Mouse (Mus musculus) kidney, postnatal 36 days (tissue): ENCODE data around the gene Micall1.

Source experiments
- DNase-seq, 2 experiments: peaks; one replicate each; pipeline ENCODE4 v3.0.0; 2021 to 2022; ENCODE audit warnings: mixed read lengths in 2 of 2

The Micall1 gene

GRCm38 (mm10) chr15:79131442-79131841, 22.7 kb downstream of the Micall1 start:
- peak; percentile 92 to 96 for DNase-seq

- DNase-seq = peak; percentile 49
Observed at GRCm38 (mm10) chr15:79133191-79133661, 24.5 kb downstream of the Micall1 start.

GRCm38 (mm10) chr15:79134496-79135270, 26.0 kb downstream of the Micall1 start:
- DNase-seq = peak in 1 of 2 experiments; percentile 33

DNA sequence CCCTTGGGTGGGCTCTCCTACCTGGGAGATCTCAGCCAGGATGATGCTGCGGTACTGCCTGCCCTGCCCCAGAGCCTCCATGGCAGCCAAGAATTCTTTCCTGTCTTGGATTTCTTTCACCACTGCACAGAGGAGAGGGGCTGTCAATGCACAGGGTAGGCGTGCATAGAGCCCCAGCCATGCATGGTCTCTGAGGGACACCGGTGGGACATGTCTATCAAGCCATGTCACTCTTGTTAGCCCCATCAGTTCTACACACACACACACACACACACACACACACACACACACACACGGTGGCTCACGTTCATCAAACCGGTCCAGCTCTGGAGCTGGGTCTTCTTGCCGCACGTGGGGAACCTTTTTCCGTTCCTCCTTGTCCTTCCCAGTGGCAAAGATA, 26.6 kb downstream of the Micall1 start:
- DNase-seq = no peak

DNA sequence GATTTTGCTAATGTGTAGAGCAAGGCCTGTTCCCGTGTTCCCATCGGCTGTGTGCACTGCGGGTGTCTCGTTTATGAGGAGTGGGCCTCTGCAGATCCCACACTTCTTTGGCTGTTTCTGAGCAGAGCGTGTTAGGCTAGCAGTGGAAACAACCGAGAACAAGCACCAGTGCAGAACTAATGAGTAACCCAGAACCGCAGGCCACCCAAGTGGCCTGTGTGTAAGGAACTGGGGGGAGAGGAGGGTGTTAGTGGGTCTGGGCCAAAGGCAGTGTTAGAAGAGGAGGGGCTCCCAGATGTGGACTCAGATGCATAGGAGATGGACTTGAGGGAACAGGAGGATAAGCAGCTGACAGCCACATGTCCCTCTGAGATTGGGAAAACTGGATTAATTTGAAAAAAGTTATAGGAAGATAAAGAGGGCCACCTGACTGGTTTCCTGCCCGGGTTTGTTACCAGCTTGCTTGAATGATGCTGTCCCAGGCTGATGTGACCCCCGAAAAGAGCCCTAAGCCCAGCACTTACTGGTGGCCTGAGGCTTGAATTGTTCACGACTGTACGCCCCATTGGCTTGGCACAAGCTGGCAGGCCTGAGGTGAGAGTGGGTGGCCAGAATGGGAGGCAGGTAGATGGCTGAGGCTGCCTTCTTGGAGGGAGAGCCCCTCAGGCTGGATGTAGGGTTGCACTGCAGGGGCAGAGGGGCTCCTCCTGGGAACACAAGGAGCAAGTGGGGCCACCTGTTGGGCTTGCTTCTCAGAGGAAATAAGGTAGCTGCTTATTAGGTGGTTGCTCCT, 27.3 kb downstream of the Micall1 start:
- DNase-seq = peak; percentile 42 to 51

DNA sequence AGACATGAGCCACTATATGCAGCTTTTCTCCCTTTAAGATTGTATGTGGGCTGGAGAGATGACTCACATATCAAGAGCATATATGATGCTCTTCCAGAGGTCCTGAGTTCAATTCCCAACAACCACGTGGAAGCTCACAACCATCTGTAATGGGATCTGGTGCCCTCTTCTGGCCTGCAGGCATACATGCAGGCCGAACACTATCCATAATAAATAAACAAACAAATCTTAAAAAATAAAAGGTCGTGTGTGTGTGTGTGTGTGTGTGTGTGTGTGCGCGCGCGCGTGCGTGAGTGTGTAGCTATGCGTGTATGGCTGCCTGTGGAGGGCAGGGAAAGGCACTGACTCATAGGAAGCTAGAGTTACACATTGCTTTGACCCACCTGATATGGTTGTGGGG, 30.9 kb downstream of the Micall1 start:
- no peak for DNase-seq

- peak; percentile 95 to 97 for DNase-seq
Observed at GRCm38 (mm10) chr15:79140866-79141565, 32.3 kb downstream of the Micall1 start, which contains the start of the genes Polr2f and 1700088E04Rik. Polr2f (plus strand) TSS chr15:79141009. 1700088E04Rik (minus strand) TSS chr15:79141253.

DNA sequence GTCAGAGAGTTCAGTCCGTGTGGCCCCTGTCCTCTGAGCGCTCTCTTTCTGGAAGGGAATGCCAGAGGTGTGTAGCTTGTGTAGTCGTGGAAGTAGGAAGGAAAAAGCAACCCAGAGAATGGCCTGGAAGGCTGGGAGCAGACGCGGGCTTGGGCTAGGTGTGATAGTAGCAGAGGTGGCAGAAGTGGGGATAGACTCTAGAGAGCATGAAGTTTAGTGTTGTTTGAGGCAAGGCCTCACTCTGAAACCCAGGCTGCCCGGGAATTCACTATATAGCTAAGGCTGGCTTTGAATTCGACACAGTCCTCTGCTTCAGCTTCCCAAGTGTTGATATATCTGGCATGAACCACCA, 32.8 kb downstream of the Micall1 start:
- no peak for DNase-seq

DNA sequence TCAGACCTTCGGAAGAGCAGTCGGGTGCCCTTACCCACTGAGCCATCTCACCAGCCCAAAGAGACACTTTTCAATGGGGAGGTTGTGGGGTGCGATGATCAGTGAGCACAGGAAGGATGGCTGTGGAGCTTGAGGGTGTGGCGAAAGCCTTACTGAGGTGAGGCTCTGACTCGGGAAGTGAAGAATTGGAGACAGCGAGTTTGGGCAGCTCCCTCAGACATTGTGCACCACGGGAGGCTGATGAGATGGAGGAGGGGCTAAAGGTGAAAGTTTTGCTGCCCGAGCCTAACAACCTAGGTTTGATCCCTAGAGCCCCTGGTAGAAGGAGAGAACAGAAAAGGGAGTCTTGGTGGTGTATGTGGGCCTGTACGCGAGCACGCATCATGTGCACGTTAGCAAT, 34.6 kb downstream of the Micall1 start:
- DNase-seq = no peak

DNA sequence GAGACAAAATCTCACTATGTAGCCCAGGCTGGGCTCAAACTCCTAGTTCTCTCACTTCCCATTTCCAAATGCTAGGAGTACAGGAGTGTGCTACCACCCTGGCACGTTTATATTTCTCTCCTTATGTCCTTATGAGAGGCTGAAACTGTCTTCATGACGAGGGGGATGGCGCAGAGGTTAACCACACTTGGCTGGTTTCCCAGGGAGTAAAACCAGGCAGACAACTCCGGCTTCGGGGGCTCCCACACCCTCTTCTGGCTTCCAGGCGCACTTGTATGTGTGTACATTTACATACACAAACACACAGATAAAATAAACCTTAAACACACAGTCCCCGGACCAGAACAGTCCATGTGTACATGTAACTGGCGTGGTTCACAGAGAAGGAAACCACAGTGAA, 35.3 kb downstream of the Micall1 start:
- DNase-seq = no peak

DNA sequence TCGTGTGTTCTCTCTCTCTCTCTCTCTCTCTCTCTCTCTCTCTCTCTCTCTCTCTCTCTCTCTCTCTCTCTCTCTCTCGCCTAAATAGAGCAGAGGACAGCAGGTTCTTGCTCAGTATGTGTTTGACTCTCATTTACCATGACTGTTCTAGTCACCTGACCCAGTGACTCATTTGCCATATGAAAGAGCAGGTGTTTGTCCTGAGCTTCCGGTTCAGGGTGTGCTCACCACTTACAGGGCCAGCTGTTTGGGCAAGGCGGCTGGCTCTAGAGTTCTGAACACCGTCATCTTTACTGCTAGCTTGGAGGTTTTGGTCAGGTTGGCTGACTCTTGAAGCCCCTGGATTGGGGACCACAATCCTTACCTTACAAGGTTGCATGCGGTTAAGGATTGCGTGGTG, 36.8 kb downstream of the Micall1 start:
- DNase-seq = no peak

DNA sequence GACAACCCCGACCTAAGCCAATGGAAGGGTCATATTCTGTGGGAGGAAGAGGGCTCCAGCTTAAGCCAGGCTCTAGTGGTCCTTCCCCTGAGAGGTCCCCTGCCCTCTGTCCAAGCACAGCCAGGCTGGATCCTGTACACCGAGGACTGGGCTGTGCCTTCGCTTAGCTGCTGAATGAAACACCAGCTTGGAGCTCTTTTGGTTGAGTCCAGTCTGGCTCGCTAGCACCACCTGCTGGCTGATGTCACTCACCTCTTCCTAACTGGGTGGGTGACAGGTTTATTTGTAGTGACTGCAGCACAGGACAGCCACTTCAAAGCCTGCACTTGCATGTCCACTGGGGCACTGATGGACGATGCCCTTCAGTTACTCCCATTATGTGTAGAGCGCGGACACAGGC, 39.8 kb downstream of the Micall1 start:
- peak; percentile 77 to 95 for DNase-seq

- DNase-seq = no peak
Observed at GRCm38 (mm10) chr15:79151881-79152280, 43.2 kb downstream of the Micall1 start.

DNA sequence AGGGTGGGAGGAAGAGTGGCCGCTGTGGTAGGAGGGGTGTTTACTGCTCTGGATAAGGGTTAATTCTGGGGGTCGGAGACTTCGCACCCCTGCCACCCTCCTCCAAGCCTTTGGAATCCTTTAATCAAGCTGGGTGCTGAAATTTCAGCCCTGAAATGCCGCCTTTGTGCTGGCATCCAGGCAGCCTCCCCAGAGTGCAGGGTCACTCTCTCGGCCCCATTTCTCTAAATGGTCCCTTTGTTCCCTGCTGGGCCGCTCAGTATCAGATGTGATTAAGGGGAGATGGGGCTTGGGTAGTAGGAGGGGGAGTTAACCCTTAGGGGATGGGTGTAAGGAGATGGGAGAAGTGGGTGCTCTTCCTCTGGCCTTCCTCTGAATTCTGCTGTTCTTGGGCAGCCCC, 44.0 kb downstream of the Micall1 start:
- no peak for DNase-seq

GRCm38 (mm10) chr15:79155572-79155971, 46.9 kb downstream of the Micall1 start:
- DNase-seq = no peak

- DNase-seq = no peak
Observed at GRCm38 (mm10) chr15:79162301-79162700, 53.6 kb downstream of the Micall1 start.

DNA sequence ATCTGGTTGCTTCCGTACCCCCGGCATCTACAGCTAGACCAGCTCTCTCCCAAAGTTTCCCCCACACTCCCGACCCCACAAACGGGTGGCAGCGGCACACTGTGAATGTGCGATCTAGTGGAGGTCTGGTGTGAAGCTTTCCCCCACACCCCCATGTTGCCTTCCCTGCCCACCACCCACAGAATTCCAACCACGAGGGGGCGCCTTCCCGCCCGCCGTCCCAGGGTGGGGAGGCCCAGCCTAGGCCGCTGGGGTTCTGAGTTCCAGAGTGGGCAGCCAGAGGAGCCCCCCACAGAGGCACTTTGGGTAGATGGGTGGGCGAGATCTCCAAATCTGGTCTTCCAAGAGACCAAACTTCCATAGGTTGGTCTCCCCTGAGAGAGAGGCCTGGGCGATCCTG, 54.1 kb downstream of the Micall1 start:
- no peak for DNase-seq

GRCm38 (mm10) chr15:79164251-79164650, 55.6 kb downstream of the Micall1 start:
- DNase-seq = no peak

DNA sequence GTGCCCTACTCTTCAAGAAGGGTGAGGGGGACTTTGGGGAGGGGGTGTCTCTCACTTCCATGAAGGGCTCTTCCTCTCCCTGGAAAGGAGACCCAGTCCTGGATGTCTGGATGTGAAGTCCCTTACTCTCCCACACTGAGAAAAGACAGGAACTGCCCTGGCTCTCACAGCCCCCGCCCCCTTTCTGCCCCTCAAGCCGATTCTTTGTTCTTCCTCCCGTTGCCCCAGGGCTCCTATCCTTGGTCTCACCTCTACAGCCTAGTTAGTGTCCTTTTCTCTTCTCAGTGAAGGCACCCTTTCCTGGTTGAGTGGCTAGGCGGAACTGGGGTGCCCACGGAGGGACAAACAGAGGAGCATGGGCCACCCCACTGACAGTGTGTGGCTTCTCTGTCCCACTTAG, 56.4 kb downstream of the Micall1 start, which contains the start of gene Sox10:
Gene Sox10 (minus strand): TSS at position 101 of the 400 bp plus-strand sequence.
- no peak for DNase-seq

DNA sequence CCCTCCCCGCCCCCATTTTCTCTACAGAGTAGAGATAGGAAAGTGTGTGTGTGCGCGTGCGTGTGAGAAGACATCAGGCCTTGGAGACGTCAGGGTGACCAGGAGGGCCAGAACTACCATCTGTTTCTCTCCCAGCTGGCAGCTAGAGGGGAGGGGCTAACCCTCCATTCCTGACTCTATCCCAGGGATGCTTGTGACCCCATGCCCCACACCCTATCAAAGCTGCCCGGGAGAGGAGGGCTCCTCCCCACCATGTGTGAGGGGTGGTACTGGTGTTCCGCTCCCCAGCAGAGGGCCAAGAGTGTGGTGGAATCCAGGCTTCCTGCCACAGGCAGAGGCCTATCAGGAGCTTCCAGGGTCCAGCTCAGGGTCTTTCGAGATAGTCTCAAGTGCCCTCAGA, 58.0 kb downstream of the Micall1 start:
- no peak for DNase-seq

DNA sequence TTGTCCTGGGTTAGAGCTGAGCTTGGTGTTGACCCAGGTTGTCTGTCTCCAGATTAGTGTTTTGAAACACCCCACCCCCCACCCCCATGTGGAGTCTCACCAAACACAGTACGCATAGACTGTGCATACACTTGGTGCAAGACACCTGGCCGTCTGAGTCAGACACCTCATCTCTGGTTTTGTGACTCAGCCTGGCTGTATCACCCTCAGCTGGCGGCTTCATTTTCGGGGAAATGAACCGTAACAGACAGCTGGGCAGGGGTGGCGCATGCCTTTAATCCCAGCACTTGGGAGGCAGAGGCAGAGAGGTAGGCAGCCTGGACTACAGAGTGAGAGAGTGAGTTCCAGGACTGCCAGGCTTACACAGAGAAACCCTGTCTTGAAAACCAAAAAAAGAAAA, 68.2 kb downstream of the Micall1 start:
- peak; percentile 1 to 21 for DNase-seq

GRCm38 (mm10) chr15:79185213-79185612, 76.5 kb downstream of the Micall1 start:
- DNase-seq = no peak
